Mouse (Mus musculus): ENCODE data around the gene Arid3a.

- TF ChIP-seq CTCF (IDR thresholded peaks at IDR 0.05; ENCODE audit: borderline replicate concordance, insufficient read depth, low read depth, low read length) (no peak), POLR2A (IDR thresholded peaks at IDR 0.05; ENCODE audit: borderline replicate concordance, insufficient read depth, low read length) (no peak)
These were observed 71.0 kb downstream of the Arid3a start for GRCm38 (mm10) chr10:79997819-79998218.

Measured in cerebellum, adult 2 months (tissue).